Mouse (Mus musculus): ENCODE results near the gene Gm10722.
"Not testable (repeated sequence)": the region's sequence is repeated elsewhere in the genome, so short reads cannot be mapped to it uniquely, and the experiment has no call there.

The Gm10722 gene

DNA sequence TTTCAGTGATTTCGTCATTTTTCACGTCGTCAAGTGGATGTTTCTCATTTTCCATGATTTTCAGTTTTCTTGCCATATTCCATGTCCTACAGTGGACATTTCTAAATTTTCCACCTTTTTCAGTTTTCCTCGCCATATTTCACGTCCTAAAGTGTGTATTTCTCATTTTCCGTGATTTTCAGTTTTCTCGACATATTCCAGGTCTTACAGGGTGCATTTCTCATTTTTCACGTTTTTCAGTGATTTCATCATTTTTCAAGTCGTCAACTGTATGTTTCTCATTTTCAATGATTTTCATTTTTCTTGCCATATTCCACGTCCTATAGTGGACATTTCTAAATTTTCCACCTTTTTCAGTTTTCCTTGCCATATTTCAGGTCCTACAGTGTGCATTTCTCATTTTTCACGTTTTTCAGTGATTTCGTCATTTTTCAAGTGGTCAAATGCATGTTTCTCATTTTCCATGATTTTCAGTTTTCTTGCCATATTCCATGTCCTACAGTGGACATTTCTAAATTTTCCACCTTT, at the start of gene Gm10722:
Gene Gm10722, plus strand, starts transcription at position 478 of the 528 bp plus-strand sequence.
- not testable (repeated sequence) for DNase-seq (ENCODE audit: low spot score in 2 of 2)

DNA sequence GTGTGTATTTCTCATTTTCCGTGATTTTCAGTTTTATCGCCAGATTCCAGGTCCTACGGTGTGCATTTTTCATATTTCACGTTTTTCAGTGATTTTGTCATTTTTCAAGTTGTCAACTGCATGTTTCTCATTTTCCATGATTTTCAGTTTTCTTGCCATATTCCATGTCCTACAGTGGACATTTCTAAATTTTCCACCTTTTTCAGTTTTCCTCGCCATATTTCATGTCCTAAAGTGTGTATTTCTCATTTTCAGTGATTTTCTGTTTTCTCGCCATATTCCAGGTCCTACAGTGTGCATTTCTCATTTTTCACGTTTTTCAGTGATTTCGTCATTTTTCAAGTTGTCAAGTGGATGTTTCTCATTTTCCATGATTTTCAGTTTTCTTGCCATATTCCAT, 284 bp downstream of the Gm10722 start:
- peak; percentile 17 to 18 for DNase-seq (ENCODE audit: low spot score in 2 of 2)

DNA sequence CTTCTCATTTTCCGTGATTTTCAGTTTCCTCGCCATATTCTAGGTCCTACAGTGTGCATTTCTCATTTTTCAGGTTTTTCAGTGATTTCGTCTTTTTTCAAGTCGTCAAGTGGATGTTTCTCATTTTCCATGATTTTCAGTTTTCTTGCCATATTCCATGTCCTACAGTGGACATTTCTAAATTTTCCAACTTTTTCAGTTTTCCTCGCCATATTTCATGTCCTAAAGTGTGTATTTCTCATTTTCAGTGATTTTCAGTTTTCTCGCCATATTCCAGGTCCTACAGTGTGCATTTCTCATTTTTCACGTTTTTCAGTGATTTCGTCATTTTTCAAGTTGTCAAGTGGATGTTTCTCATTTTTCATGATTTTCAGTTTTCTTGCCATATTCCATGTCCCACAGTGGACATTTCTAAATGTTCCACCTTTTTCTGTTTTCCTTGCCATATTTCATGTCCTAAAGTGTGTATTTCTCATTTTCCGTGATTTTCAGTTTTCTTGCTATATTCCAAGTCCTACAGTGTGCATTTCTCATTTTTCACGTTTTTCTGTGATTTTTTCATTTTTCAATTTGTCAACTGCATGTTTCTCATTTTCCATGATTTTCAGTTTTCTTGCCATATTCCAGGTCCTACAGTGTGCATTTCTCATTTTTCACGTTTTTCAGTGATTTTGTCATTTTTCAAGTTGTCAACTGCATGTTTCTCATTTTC, 1.4 kb downstream of the Gm10722 start:
- DNase-seq (ENCODE audit: low spot score in 2 of 2), result peak; percentile 100

DNA sequence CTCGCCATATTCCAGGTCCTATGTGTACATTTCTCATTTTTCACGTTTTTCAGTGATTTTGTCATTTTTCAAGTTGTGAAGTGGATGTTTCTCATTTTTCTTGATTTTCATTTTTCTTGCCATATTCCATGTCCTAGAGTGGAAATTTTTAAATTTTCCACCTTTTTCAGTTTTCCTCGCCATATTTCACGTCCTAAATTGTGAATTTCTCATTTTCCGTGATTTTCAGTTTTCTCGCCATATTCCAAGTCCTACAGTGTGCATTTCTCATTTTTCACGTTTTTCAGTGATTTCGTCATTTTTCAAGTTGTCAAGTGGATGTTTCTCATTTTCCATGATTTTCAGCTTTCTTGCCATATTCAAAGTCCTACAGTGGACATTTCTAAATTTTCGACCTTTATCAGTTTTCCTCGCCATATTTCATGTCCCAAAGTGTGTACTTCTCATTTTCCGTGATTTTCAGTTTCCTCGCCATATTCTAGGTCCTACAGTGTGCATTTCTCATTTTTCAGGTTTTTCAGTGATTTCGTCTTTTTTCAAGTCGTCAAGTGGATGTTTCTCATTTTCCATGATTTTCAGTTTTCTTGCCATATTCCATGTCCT, 2.2 kb downstream of the Gm10722 start, which contains the start of gene Gm11168:
Gene Gm11168, plus strand, starts transcription at position 553 of the 603 bp plus-strand sequence.
- peak in 1 of 2 experiments; percentile 6 for DNase-seq (ENCODE audit: low spot score in 2 of 2)

DNA sequence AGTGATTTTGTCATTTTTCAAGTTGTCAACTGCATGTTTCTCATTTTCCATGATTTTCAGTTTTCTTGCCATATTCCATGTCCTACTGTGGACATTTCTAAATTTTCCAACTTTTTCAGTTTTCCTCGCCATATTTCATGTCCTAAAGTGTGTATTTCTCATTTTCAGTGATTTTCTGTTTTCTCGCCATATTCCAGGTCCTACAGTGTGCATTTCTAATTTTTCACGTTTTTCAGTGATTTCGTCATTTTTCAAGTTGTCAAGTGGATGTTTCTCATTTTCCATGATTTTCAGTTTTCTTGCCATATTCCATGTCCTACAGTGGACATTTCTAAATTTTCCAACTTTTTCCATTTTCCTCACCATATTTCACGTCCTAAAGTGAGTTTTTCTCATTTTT, 5.5 kb downstream of the Gm10722 start:
- DNase-seq (ENCODE audit: low spot score in 2 of 2), result not testable (repeated sequence)

DNA sequence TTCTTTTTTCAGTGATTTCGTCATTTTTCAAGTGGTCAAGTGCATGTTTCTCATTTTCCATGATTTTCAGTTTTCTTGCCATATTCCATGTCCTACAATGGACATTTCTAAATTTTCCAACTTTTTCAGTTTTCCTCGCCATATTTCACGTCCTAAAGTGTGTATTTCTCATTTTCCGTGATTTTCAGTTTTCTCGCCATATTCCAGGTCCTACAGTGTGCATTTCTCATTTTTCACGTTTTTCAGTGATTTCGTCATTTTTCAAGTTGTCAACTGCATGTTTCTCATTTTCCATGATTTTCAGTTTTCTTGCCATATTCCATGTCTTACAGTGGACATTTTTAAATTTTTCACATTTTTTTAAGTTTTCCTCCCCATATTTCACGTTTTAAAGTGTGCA, 5.9 kb downstream of the Gm10722 start:
- peak; percentile 81 to 83 for DNase-seq (ENCODE audit: low spot score in 2 of 2)

DNA sequence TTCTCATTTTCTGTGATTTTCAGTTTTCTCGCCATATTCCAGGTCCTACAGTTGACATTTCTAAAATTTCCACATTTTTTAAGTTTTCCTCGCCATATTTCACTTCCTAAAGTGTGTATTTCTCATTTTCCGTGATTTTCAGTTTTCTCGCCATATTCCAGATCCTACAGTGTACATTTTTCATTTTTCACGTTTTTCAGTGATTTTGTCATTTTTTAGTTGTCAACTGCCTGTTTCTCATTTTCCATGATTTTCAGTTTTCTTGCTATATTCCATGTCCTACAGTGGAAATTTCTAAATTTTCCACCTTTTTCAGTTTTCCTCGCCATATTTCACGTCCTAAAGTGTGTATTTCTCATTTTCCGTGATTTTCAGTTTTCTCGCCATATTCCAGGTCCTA, 6.5 kb downstream of the Gm10722 start:
- DNase-seq (ENCODE audit: low spot score in 2 of 2), result not testable (repeated sequence)

DNA sequence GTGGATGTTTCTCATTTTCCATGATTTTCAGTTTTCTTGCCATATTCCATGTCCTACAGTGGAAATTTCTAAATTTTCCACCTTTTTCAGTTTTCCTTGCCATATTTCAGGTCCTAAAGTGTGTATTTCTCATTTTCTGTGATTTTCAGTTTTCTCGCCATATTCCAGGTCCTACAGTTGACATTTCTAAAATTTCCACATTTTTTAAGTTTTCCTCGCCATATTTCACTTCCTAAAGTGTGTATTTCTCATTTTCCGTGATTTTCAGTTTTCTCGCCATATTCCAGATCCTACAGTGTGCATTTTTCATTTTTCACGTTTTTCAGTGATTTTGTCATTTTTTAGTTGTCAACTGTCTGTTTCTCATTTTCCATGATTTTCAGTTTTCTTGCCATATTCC, 8.6 kb downstream of the Gm10722 start:
- DNase-seq (ENCODE audit: low spot score in 2 of 2), result not testable (repeated sequence)

DNA sequence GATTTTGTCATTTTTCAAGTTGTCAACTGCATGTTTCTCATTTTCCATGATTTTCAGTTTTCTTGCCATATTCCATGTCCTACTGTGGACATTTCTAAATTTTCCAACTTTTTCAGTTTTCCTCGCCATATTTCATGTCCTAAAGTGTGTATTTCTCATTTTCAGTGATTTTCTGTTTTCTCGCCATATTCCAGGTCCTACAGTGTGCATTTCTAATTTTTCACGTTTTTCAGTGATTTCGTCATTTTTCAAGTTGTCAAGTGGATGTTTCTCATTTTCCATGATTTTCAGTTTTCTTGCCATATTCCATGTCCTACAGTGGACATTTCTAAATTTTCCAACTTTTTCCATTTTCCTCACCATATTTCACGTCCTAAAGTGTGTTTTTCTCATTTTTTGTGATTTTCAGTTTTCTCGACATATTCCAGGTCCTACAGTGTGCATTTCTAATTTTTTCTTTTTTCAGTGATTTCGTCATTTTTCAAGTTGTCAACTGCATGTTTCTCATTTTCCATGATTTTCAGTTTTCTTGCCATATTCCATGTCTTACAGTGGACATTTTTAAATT, 11.4 kb downstream of the Gm10722 start:
- DNase-seq (ENCODE audit: low spot score in 2 of 2), result not testable (repeated sequence)

DNA sequence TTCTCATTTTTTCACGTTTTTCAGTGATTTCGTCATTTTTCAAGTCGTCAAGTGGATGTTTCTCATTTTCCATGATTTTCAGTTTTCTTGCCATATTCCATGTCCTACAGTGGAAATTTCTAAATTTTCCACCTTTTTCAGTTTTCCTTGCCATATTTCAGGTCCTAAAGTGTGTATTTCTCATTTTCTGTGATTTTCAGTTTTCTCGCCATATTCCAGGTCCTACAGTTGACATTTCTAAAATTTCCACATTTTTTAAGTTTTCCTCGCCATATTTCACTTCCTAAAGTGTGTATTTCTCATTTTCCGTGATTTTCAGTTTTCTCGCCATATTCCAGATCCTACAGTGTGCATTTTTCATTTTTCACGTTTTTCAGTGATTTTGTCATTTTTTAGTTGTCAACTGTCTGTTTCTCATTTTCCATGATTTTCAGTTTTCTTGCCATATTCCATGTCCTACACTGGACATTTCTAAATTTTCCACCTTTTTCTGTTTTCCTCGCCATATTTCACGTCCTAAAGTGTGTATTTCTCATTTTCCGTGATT, 12.1 kb downstream of the Gm10722 start, which contains the start of gene Gm10721:
Gene Gm10721, plus strand, starts transcription at position 408 of the 547 bp plus-strand sequence.
- DNase-seq (ENCODE audit: low spot score in 2 of 2), result not testable (repeated sequence)

DNA sequence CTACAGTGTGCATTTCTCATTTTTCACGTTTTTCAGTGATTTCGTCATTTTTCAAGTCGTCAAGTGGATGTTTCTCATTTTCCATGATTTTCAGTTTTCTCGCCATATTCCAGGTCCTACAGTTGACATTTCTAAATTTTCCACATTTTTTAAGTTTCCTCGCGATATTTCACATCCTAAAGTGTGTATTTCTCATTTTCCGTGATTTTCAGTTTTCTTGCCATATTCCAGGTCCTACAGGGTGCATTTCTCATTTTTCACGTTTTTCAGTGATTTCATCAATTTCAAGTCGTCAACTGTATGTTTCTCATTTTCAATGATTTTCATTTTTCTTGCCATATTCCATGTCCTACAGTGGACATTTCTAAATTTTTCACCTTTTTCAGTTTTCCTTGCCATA, 14.6 kb downstream of the Gm10722 start, which contains the start of gene Gm10720:
Gene Gm10720, plus strand, starts transcription at position 301 of the 400 bp plus-strand sequence.
- DNase-seq (ENCODE audit: low spot score in 2 of 2), result not testable (repeated sequence)

DNA sequence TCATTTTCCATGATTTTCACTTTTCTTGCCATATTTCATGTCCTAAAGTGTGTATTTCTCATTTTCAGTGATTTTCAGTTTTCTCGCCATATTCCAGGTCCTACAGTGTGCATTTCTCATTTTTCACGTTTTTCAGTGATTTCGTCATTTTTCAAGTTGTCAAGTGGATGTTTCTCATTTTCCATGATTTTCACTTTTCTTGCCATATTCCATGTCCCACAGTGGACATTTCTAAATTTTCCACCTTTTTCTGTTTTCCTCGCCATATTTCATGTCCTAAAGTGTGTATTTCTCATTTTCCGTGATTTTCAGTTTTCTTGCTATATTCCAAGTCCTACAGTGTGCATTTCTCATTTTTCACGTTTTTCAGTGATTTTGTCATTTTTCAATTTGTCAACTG, 15.2 kb downstream of the Gm10722 start:
- peak; percentile 2 to 6 for DNase-seq (ENCODE audit: low spot score in 2 of 2)

DNA sequence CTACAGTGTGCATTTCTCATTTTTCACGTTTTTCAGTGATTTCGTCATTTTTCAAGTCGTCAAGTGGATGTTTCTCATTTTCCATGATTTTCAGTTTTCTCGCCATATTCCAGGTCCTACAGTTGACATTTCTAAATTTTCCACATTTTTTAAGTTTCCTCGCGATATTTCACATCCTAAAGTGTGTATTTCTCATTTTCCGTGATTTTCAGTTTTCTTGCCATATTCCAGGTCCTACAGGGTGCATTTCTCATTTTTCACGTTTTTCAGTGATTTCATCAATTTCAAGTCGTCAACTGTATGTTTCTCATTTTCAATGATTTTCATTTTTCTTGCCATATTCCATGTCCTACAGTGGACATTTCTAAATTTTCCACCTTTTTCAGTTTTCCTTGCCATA, 16.4 kb downstream of the Gm10722 start, which contains the start of gene Gm10719:
Gene Gm10719, plus strand, starts transcription at position 301 of the 400 bp plus-strand sequence.
- DNase-seq (ENCODE audit: low spot score in 2 of 2), result not testable (repeated sequence)

DNA sequence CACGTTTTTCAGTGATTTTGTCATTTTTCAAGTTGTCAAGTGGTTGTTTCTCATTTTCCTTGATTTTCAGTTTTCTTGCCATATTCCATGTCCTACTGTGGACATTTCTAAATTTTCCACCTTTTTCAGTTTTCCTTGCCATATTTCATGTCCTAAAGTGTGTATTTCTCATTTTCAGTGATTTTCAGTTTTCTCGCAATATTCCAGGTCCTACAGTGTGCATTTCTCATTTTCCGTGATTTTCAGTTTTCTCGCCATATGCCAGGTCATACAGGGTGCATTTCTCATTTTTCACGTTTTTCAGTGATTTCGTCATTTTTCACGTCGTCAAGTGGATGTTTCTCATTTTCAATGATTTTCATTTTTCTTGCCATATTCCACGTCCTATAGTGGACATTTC, 18.2 kb downstream of the Gm10722 start:
- peak; percentile 92 to 100 for DNase-seq (ENCODE audit: low spot score in 2 of 2)

DNA sequence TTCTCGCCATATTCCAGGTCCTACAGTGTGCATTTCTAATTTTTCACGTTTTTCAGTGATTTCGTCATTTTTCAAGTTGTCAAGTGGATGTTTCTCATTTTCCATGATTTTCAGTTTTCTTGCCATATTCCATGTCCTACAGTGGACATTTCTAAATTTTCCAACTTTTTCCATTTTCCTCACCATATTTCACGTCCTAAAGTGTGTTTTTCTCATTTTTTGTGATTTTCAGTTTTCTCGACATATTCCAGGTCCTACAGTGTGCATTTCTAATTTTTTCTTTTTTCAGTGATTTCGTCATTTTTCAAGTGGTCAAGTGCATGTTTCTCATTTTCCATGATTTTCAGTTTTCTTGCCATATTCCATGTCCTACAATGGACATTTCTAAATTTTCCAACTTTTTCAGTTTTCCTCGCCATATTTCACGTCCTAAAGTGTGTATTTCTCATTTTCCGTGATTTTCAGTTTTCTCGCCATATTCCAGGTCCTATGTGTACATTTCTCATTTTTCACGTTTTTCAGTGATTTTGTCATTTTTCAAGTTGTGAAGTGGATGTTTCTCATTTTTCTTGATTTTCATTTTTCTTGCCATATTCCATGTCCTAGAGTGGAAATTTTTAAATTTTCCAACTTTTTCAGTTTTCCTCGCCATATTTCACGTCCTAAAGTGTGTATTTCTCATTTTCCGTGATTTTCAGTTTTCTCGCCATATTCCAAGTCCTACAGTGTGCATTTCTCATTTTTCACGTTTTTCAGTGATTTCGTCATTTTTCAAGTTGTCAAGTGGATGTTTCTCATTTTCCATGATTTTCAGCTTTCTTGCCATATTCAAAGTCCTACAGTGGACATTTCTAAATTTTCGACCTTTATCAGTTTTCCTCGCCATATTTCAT, 19.4 kb downstream of the Gm10722 start:
- peak; percentile 85 for DNase-seq (ENCODE audit: low spot score in 2 of 2)

DNA sequence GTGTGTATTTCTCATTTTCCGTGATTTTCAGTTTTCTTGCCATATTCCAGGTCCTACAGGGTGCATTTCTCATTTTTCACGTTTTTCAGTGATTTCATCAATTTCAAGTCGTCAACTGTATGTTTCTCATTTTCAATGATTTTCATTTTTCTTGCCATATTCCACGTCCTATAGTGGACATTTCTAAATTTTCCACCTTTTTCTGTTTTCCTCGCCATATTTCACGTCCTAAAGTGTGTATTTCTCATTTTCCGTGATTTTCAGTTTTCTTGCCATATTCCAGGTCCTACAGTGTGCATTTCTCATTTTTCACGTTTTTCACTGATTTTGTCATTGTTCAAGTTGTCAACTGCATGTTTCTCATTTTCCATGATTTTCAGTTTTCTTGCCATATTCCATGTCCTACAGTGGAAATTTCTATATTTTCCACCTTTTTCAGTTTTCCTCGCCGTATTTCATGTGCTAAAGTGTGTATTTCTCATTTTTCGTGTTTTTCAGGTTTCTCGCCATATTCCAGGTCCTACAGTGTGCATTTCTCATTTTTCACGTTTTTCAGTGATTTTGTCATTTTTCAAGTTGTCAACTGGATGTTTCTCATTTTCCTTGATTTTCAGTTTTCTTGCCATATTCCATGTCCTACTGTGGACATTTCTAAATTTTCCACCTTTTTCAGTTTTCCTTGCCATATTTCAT, 21.7 kb downstream of the Gm10722 start:
- DNase-seq (ENCODE audit: low spot score in 2 of 2), result peak; percentile 59 to 72

DNA sequence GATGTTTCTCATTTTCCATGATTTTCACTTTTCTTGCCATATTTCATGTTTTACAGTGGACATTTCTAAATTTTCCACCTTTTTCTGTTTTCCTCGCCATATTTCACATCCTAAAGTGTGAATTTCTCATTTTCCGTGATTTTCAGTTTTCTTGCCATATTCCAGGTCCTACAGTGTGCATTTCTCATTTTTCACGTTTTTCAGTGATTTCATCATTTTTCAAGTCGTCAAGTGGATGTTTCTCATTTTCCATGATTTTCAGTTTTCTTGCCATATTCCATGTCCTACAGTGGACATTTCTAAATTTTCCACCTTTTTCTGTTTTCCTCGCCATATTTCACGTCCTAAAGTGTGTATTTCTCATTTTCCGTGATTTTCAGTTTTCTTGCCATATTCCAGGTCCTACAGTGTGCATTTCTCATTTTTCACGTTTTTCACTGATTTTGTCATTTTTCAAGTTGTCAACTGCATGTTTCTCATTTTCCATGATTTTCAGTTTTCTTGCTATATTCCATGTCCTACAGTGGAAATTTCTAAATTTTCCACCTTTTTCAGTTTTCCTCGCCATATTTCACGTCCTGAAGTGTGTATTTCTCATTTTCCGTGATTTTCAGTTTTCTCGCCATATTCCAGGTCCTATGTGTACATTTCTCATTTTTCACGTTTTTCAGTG, 22.7 kb downstream of the Gm10722 start, which contains the start of gene Gm10718:
Gene Gm10718, plus strand, starts transcription at position 236 of the 673 bp plus-strand sequence.
- DNase-seq (ENCODE audit: low spot score in 2 of 2), result peak; percentile 20 to 24

DNA sequence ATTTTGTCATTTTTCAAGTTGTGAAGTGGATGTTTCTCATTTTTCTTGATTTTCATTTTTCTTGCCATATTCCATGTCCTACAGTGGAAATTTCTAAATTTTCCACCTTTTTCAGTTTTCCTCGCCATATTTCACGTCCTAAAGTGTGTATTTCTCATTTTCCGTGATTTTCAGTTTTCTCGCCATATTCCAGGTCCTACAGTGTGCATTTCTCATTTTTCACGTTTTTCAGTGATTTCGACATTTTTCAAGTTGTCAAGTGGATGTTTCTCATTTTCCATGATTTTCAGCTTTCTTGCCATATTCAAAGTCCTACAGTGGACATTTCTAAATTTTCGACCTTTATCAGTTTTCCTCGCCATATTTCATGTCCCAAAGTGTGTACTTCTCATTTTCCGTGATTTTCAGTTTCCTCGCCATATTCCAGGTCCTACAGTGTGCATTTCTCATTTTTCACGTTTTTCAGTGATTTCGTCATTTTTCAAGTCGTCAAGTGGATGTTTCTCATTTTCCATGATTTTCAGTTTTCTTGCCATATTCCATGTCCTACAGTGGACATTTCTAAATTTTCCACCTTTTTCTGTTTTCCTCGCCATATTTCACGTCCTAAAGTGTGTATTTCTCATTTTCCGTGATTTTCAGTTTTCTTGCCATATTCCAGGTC, 23.4 kb downstream of the Gm10722 start:
- DNase-seq (ENCODE audit: low spot score in 2 of 2), result peak; percentile 82 to 86

DNA sequence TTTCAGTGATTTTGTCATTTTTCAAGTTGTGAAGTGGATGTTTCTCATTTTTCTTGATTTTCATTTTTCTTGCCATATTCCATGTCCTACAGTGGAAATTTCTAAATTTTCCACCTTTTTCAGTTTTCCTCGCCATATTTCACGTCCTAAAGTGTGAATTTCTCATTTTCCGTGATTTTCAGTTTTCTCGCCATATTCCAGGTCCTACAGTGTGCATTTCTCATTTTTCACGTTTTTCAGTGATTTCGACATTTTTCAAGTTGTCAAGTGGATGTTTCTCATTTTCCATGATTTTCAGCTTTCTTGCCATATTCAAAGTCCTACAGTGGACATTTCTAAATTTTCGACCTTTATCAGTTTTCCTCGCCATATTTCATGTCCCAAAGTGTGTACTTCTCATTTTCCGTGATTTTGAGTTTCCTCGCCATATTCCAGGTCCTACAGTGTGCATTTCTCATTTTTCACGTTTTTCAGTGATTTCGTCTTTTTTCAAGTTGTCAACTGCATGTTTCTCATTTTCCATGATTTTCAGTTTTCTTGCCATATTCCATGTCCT, 24.3 kb downstream of the Gm10722 start, which contains the start of gene Gm10717:
Gene Gm10717, plus strand, starts transcription at position 506 of the 556 bp plus-strand sequence.
- peak; percentile 64 for DNase-seq (ENCODE audit: low spot score in 2 of 2)

Data from spleen, postnatal 14 days (tissue).